Mouse (Mus musculus): ENCODE measurements around the gene 4930583I09Rik. TPM values are rescaled to one million over a fixed set of nuclear protein-coding genes. Genes with fewer than 3 reads are reported as not detected.

4930583I09Rik gene
- polyA plus RNA-seq, 1 experiment = 0.07 TPM

- TF ChIP-seq POLR2A (IDR thresholded peaks at IDR 0.05; ENCODE audit: insufficient read length, low read depth) = no peak
- TF ChIP-seq REST (IDR thresholded peaks at IDR 0.05; ENCODE audit: insufficient read depth, insufficient read length) = no peak
- no peak for TF ChIP-seq MYOG (IDR thresholded peaks at IDR 0.05; ENCODE audit: control insufficient read depth in 1 of 3, insufficient read depth in 1 of 3, insufficient read length in 2 of 3, low read depth in 2 of 3)
- no peak for TF ChIP-seq SRF (IDR thresholded peaks at IDR 0.05; ENCODE audit: control insufficient read depth, insufficient read length, low read depth)
Measured at GRCm38 (mm10) chr17:64858848-64859247, 23.0 kb upstream of the 4930583I09Rik start.

GRCm38 (mm10) chr17:64848031-64848430 is 12.2 kb upstream of the 4930583I09Rik start:
- TF ChIP-seq USF1 (IDR thresholded peaks at IDR 0.05; ENCODE audit: low read depth) (no peak), TCF12 (IDR thresholded peaks at IDR 0.05; ENCODE audit: insufficient read depth, poor library complexity, severe bottlenecking) (no peak), POLR2A (IDR thresholded peaks at IDR 0.05; ENCODE audit: insufficient read length, low read depth) (no peak), TCF3 (IDR thresholded peaks at IDR 0.05; ENCODE audit: insufficient read length, low read depth) (no peak), MYOG (IDR thresholded peaks at IDR 0.05; ENCODE audit: control insufficient read depth in 1 of 3, insufficient read depth in 1 of 3, insufficient read length in 2 of 3, low read depth in 2 of 3) (no peak)
- no peaks in the 10 kb centered on the region for H3K36me3 ChIP-seq (ENCODE audit: control insufficient read depth, insufficient read depth)

More at GRCm38 (mm10) chr17:64858848-64859247, 23.0 kb upstream of the 4930583I09Rik start:
- H3K79me2 ChIP-seq (ENCODE audit: control insufficient read depth, insufficient read depth) = no peaks in the 10 kb centered on the region
- H3ac ChIP-seq (ENCODE audit: control insufficient read depth, insufficient read length) = no peak overlapping the region
- H3K4me2 ChIP-seq (ENCODE audit: low read depth) = no peak overlapping the region
- no peak overlapping the region for H3K4me3 ChIP-seq
- no peaks in the 10 kb centered on the region for H3K27me3 ChIP-seq (ENCODE audit: control insufficient read depth, insufficient read depth, insufficient read length)
- H3K36me3 ChIP-seq (ENCODE audit: control insufficient read depth, insufficient read depth) = no peaks in the 10 kb centered on the region

GRCm38 (mm10) chr17:64846654-64847053 is 10.8 kb upstream of the 4930583I09Rik start:
- H3K4me3 ChIP-seq = no peak overlapping the region
- H3K36me3 ChIP-seq (ENCODE audit: control insufficient read depth, insufficient read depth) = no peaks in the 10 kb centered on the region
- no peak for TF ChIP-seq E2F4 (IDR thresholded peaks at IDR 0.05; ENCODE audit: insufficient read depth)
- TF ChIP-seq MYOD1 (IDR thresholded peaks at IDR 0.05; ENCODE audit: control insufficient read depth in 1 of 3, insufficient read length in 2 of 3, low read depth in 2 of 3) = no peak
- TF ChIP-seq POLR2AphosphoS2 (IDR thresholded peaks at IDR 0.05; ENCODE audit: insufficient read length, low read depth) = no peak
- TF ChIP-seq POLR2A (IDR thresholded peaks at IDR 0.05; ENCODE audit: insufficient read length, low read depth) = no peak
- no peak for TF ChIP-seq MAX (IDR thresholded peaks at IDR 0.05; ENCODE audit: low read depth)
- no peak for TF ChIP-seq SRF (IDR thresholded peaks at IDR 0.05; ENCODE audit: control insufficient read depth, insufficient read length, low read depth)
- no peak for TF ChIP-seq TCF3 (IDR thresholded peaks at IDR 0.05; ENCODE audit: insufficient read length, low read depth)
- TF ChIP-seq TCF12 (IDR thresholded peaks at IDR 0.05; ENCODE audit: insufficient read depth, poor library complexity, severe bottlenecking) = no peak
- no peak for TF ChIP-seq MYOG (IDR thresholded peaks at IDR 0.05; ENCODE audit: control insufficient read depth in 1 of 3, insufficient read depth in 1 of 3, insufficient read length in 2 of 3, low read depth in 2 of 3)
- no peak for TF ChIP-seq USF1 (IDR thresholded peaks at IDR 0.05; ENCODE audit: low read depth)
- TF ChIP-seq REST (IDR thresholded peaks at IDR 0.05; ENCODE audit: insufficient read depth, insufficient read length) = no peak
- no peak for TF ChIP-seq CEBPB (IDR thresholded peaks at IDR 0.05; ENCODE audit: insufficient read depth, poor library complexity, severe bottlenecking)
- no peak overlapping the region for H3K4me2 ChIP-seq (ENCODE audit: low read depth)
- no peaks in the 10 kb centered on the region for H3K27me3 ChIP-seq (ENCODE audit: control insufficient read depth, insufficient read depth, insufficient read length)
- H3ac ChIP-seq (ENCODE audit: control insufficient read depth, insufficient read length) = no peak overlapping the region
- no peaks in the 10 kb centered on the region for H3K79me2 ChIP-seq (ENCODE audit: control insufficient read depth, insufficient read depth)

More at GRCm38 (mm10) chr17:64848031-64848430, 12.2 kb upstream of the 4930583I09Rik start:
- no peaks in the 10 kb centered on the region for H3K27me3 ChIP-seq (ENCODE audit: control insufficient read depth, insufficient read depth, insufficient read length)
- no peak overlapping the region for H3K4me2 ChIP-seq (ENCODE audit: low read depth)
- H3K4me3 ChIP-seq = no peak overlapping the region
- no peak overlapping the region for H3ac ChIP-seq (ENCODE audit: control insufficient read depth, insufficient read length)
- no peaks in the 10 kb centered on the region for H3K79me2 ChIP-seq (ENCODE audit: control insufficient read depth, insufficient read depth)

- Histone ChIP-seq H3K36me3 (ENCODE audit: control insufficient read depth, insufficient read depth) (no peaks in the 10 kb centered on the region), H3K4me3 (peak overlapping the region; percentile 8), H3K79me2 (ENCODE audit: control insufficient read depth, insufficient read depth) (no peaks in the 10 kb centered on the region), H3K27me3 (ENCODE audit: control insufficient read depth, insufficient read depth, insufficient read length) (no peaks in the 10 kb centered on the region), H3K4me2 (ENCODE audit: low read depth) (peak overlapping the region; percentile 85), H3ac (ENCODE audit: control insufficient read depth, insufficient read length) (no peak overlapping the region)
- TF ChIP-seq TCF12 (IDR thresholded peaks at IDR 0.05; ENCODE audit: insufficient read depth, poor library complexity, severe bottlenecking) (peak; percentile 40), TCF3 (IDR thresholded peaks at IDR 0.05; ENCODE audit: insufficient read length, low read depth) (peak; percentile 11), USF1 (IDR thresholded peaks at IDR 0.05; ENCODE audit: low read depth) (no peak), CEBPB (IDR thresholded peaks at IDR 0.05; ENCODE audit: insufficient read depth, poor library complexity, severe bottlenecking) (no peak), MAX (IDR thresholded peaks at IDR 0.05; ENCODE audit: low read depth) (no peak), MYOG (IDR thresholded peaks at IDR 0.05; ENCODE audit: control insufficient read depth in 1 of 3, insufficient read depth in 1 of 3, insufficient read length in 2 of 3, low read depth in 2 of 3) (peak in 1 of 3 experiments; percentile 80), MYOD1 (IDR thresholded peaks at IDR 0.05; ENCODE audit: control insufficient read depth in 1 of 3, insufficient read length in 2 of 3, low read depth in 2 of 3) (peak; percentile 68 to 77 (median 75))
Measured at GRCm38 (mm10) chr17:64836892-64837291, 1.0 kb upstream of the 4930583I09Rik start.

GRCm38 (mm10) chr17:64836352-64836751 is 481 bp upstream of the 4930583I09Rik start:
- Histone ChIP-seq H3K27me3 (ENCODE audit: control insufficient read depth, insufficient read depth, insufficient read length) (no peaks in the 10 kb centered on the region), H3K4me3 (peak overlapping the region; percentile 8), H3K36me3 (ENCODE audit: control insufficient read depth, insufficient read depth) (no peaks in the 10 kb centered on the region), H3K79me2 (ENCODE audit: control insufficient read depth, insufficient read depth) (no peaks in the 10 kb centered on the region), H3K4me2 (ENCODE audit: low read depth) (peak overlapping the region; percentile 85), H3ac (ENCODE audit: control insufficient read depth, insufficient read length) (no peak overlapping the region)
- TF ChIP-seq POLR2AphosphoS2 (IDR thresholded peaks at IDR 0.05; ENCODE audit: insufficient read length, low read depth) (no peak), USF1 (IDR thresholded peaks at IDR 0.05; ENCODE audit: low read depth) (no peak), CEBPB (IDR thresholded peaks at IDR 0.05; ENCODE audit: insufficient read depth, poor library complexity, severe bottlenecking) (no peak), MYOG (IDR thresholded peaks at IDR 0.05; ENCODE audit: control insufficient read depth in 1 of 3, insufficient read depth in 1 of 3, insufficient read length in 2 of 3, low read depth in 2 of 3) (no peak)

All from myocyte (in vitro differentiated cells).